Mouse (Mus musculus) ES-Bruce4 (cell line): Measurements from ENCODE around the gene Ap5s1. TPM values are rescaled to one million over a fixed set of nuclear protein-coding genes. Genes with fewer than 3 reads are reported as not detected.
A peak's percentile ranks its signal among the peaks of the same experiment; 100 is the strongest.

ENCODE experiments used
- H3K27ac ChIP-seq: 2 replicates; pipeline ENCODE4 v1.5.1; 2012; ENCODE audit warnings: low read length, inconsistent platforms; ENCODE audit not compliant: insufficient read depth
- H3K27me3 ChIP-seq: 2 replicates; pipeline ENCODE4 v1.6.1; 2012; ENCODE audit warnings: mild to moderate bottlenecking, low read length, inconsistent platforms; ENCODE audit not compliant: control insufficient read depth, poor library complexity, insufficient read depth, severe bottlenecking
- H3K36me3 ChIP-seq: 2 replicates; pipeline ENCODE4 v1.6.1; 2012; ENCODE audit warnings: inconsistent platforms, mild to moderate bottlenecking, low read length, moderate library complexity; ENCODE audit not compliant: control insufficient read depth, poor library complexity, insufficient read depth, severe bottlenecking
- H3K4me1 ChIP-seq: one replicate; pipeline ENCODE4 v1.8.1; 2011; ENCODE audit warnings: low read length; ENCODE audit not compliant: control insufficient read depth, insufficient read depth
- H3K4me3 ChIP-seq: 2 replicates; pipeline ENCODE4 v1.5.1; 2011; ENCODE audit warnings: low read depth, mild to moderate bottlenecking, low read length
- H3K9ac ChIP-seq: 2 replicates; pipeline ENCODE4 v1.6.1; 2012; ENCODE audit warnings: low read depth, mild to moderate bottlenecking, inconsistent platforms; ENCODE audit not compliant: poor library complexity, severe bottlenecking
- H3K9me3 ChIP-seq: replicated peaks from 2 replicates; pipeline ENCODE4 v1.6.1; 2012; ENCODE audit warnings: mild to moderate bottlenecking, low read length, inconsistent platforms; ENCODE audit not compliant: control insufficient read depth, poor library complexity, insufficient read depth, severe bottlenecking
- CTCF ChIP-seq: IDR thresholded peaks from one replicate; pipeline ENCODE4 v1.8.1; 2011; ENCODE audit warnings: low read depth, low read length
- EP300 ChIP-seq: IDR thresholded peaks from 2 replicates; pipeline ENCODE4 v1.6.1; 2011; ENCODE audit warnings: low read depth, low read length; ENCODE audit not compliant: insufficient read depth
- POLR2A ChIP-seq: IDR thresholded peaks from one replicate; pipeline ENCODE4 v1.8.1; 2011; ENCODE audit warnings: low read length; ENCODE audit not compliant: insufficient read depth
- polyA plus RNA-seq: library from polyadenylated mRNA; stranded (reverse); fragments of >200 nt; gene quantifications from 2 replicates; pipeline ENCODE4 v1.2.4, GENCODE M21; 2011; ENCODE audit warnings: low read depth; ENCODE audit not compliant: missing spikeins, insufficient read depth, insufficient read length

Ap5s1 gene
- polyA plus RNA-seq, 1 experiment = 8.5 TPM

GRCm38 (mm10) chr2:131189521-131190309, 17.2 kb upstream of the Ap5s1 start:
- Histone ChIP-seq H3K9ac (no peak overlapping the region), H3K9me3 (no peaks in the 10 kb centered on the region), H3K4me3 (no peak overlapping the region), H3K36me3 (no peaks in the 10 kb centered on the region), H3K27me3 (no peaks in the 10 kb centered on the region), H3K4me1 (peaks cover 3% of the 10 kb centered on the region), H3K27ac (no peak overlapping the region)
- TF ChIP-seq CTCF (no peak), POLR2A (no peak), EP300 (no peak)

GRCm38 (mm10) chr2:131190344-131191004, 16.4 kb upstream of the Ap5s1 start:
- Histone ChIP-seq H3K36me3 (no peaks in the 10 kb centered on the region), H3K9me3 (no peaks in the 10 kb centered on the region), H3K9ac (no peak overlapping the region), H3K4me1 (peaks cover 3% of the 10 kb centered on the region), H3K27ac (no peak overlapping the region), H3K27me3 (no peaks in the 10 kb centered on the region), H3K4me3 (no peak overlapping the region)
- TF ChIP-seq EP300 = peak; percentile 56; the same call in 1 of the 2 replicates
- TF ChIP-seq CTCF = no peak

GRCm38 (mm10) chr2:131191005-131191390, 15.9 kb upstream of the Ap5s1 start:
- Histone ChIP-seq H3K27me3 (no peaks in the 10 kb centered on the region), H3K4me3 (no peak overlapping the region), H3K36me3 (no peaks in the 10 kb centered on the region), H3K9ac (no peak overlapping the region), H3K9me3 (no peaks in the 10 kb centered on the region), H3K4me1 (peaks cover 3% of the 10 kb centered on the region), H3K27ac (no peak overlapping the region)
- no peak for TF ChIP-seq POLR2A
- TF ChIP-seq CTCF = no peak
- TF ChIP-seq EP300 = no peak

- no peaks in the 10 kb centered on the region for H3K36me3 ChIP-seq
- no peak overlapping the region for H3K27ac ChIP-seq
- H3K9me3 ChIP-seq = no peaks in the 10 kb centered on the region
- TF ChIP-seq EP300 = no peak
- H3K27me3 ChIP-seq = no peaks in the 10 kb centered on the region
- H3K9ac ChIP-seq = no peak overlapping the region
- H3K4me3 ChIP-seq = no peak overlapping the region
- H3K4me1 ChIP-seq = peaks cover 1% of the 10 kb centered on the region
These were observed 10.1 kb upstream of the Ap5s1 start for GRCm38 (mm10) chr2:131196606-131197316.

- no peaks in the 10 kb centered on the region for H3K9me3 ChIP-seq
- no peaks in the 10 kb centered on the region for H3K27me3 ChIP-seq
- no peak overlapping the region for H3K9ac ChIP-seq
- H3K36me3 ChIP-seq = no peaks in the 10 kb centered on the region
- no peak for TF ChIP-seq POLR2A
- H3K27ac ChIP-seq = no peak overlapping the region
- H3K4me3 ChIP-seq = no peak overlapping the region
- H3K4me1 ChIP-seq = peaks cover 3% of the 10 kb centered on the region
These were observed 6.2 kb upstream of the Ap5s1 start for GRCm38 (mm10) chr2:131200710-131201109.

GRCm38 (mm10) chr2:131201262-131201661, 5.6 kb upstream of the Ap5s1 start:
- TF ChIP-seq EP300 (no peak), CTCF (no peak)
- no peak overlapping the region for H3K9ac ChIP-seq
- H3K4me1 ChIP-seq = peaks cover 3% of the 10 kb centered on the region
- H3K27me3 ChIP-seq = no peaks in the 10 kb centered on the region
- H3K36me3 ChIP-seq = no peaks in the 10 kb centered on the region
- no peak overlapping the region for H3K4me3 ChIP-seq
- no peaks in the 10 kb centered on the region for H3K9me3 ChIP-seq
- H3K27ac ChIP-seq = no peak overlapping the region
